Mouse (Mus musculus) left cerebral cortex, postnatal 10 days (tissue): ENCODE results near the gene Lhx4. TPM values are rescaled to one million over a fixed set of nuclear protein-coding genes. Genes with fewer than 3 reads are reported as not detected.

Experiments
- DNase-seq, 2 experiments: peaks; one replicate each; pipeline ENCODE4 v3.0.0; 2021 to 2022; ENCODE audit warnings: low spot score in 2 of 2, mixed read lengths in 1 of 2; ENCODE audit errors: extremely low spot score in 1 of 2
- intact Hi-C: fragments of 180-260 bp; cut with DNase I; formaldehyde crosslinking; loops from one replicate; pipeline ENCODE4 v1.15.1; 2025
- total RNA-seq, 2 experiments: library from RNA; stranded (reverse); gene quantifications; 2 replicates each; pipeline ENCODE4 v1.2.3; 2021

Lhx4 gene
- total RNA-seq, 2 experiments from 2014 or later: 0.06 TPM; not detected in 1

GRCm38 (mm10) chr1:155747911-155748310 is 3.6 kb downstream of the Lhx4 start:
- DNase-seq: no peak
- intact Hi-C loops: no loop called here

GRCm38 (mm10) chr1:155747011-155747410 is 4.5 kb downstream of the Lhx4 start:
- DNase-seq: no peak
- intact Hi-C loops: no loop called here

GRCm38 (mm10) chr1:155742411-155743363 is 8.8 kb downstream of the Lhx4 start:
- intact Hi-C loops: no loop called here
- DNase-seq: no peak

GRCm38 (mm10) chr1:155741988-155742387 is 9.5 kb downstream of the Lhx4 start:
- DNase-seq: no peak
- intact Hi-C loops: no loop called here

GRCm38 (mm10) chr1:155741378-155741945 is 10.0 kb downstream of the Lhx4 start:
- DNase-seq: no peak
- intact Hi-C loops: no loop called here

GRCm38 (mm10) chr1:155740622-155741377 is 10.7 kb downstream of the Lhx4 start:
- no peak for DNase-seq
- intact Hi-C loops: no loop called here

- DNase-seq: no peak
- intact Hi-C loops: no loop called here
These were observed 13.6 kb downstream of the Lhx4 start for GRCm38 (mm10) chr1:155737809-155738383.

- intact Hi-C loops: no loop called here
- no peak for DNase-seq
These were observed 14.3 kb downstream of the Lhx4 start for GRCm38 (mm10) chr1:155737017-155737808.

- intact Hi-C loops: no loop called here
- no peak for DNase-seq
These were observed 15.2 kb downstream of the Lhx4 start for GRCm38 (mm10) chr1:155736096-155736825.

- intact Hi-C loops: no loop called here
- no peak for DNase-seq
These were observed 20.3 kb downstream of the Lhx4 start for GRCm38 (mm10) chr1:155731156-155731555.

- DNase-seq: no peak
These were observed 22.2 kb downstream of the Lhx4 start for GRCm38 (mm10) chr1:155729113-155729795.

GRCm38 (mm10) chr1:155727830-155728229 is 23.7 kb downstream of the Lhx4 start:
- intact Hi-C loops: no loop called here
- DNase-seq: no peak

More at GRCm38 (mm10) chr1:155729113-155729795, 22.2 kb downstream of the Lhx4 start:
- intact Hi-C loops: no loop called here

- intact Hi-C loops: no loop called here
- no peak for DNase-seq
These were observed 25.6 kb downstream of the Lhx4 start for GRCm38 (mm10) chr1:155725876-155726275.

- DNase-seq: no peak
- intact Hi-C loops: loop anchor here (5.0 kb wide), 1 partner anchor 147 kb away; no protein-coding TSS in a partner anchor
These were observed 27.2 kb downstream of the Lhx4 start for GRCm38 (mm10) chr1:155724301-155724700.

GRCm38 (mm10) chr1:155722185-155722584 is 29.3 kb downstream of the Lhx4 start:
- intact Hi-C loops: loop anchor here (5.0 kb wide), 1 partner anchor 145 kb away; no protein-coding TSS in a partner anchor
- DNase-seq: no peak

- intact Hi-C loops: loop anchor here (5.0 kb wide), 1 partner anchor 144 kb away; no protein-coding TSS in a partner anchor
- DNase-seq: no peak
These were observed 30.0 kb downstream of the Lhx4 start for GRCm38 (mm10) chr1:155721443-155721842.

- no peak for DNase-seq
These were observed 31.5 kb downstream of the Lhx4 start for GRCm38 (mm10) chr1:155720006-155720405.

More at GRCm38 (mm10) chr1:155720006-155720405, 31.5 kb downstream of the Lhx4 start:
- intact Hi-C loops: loop anchor here (5.0 kb wide), 1 partner anchor 143 kb away; no protein-coding TSS in a partner anchor
